Mouse (Mus musculus) liver, adult 2 months (tissue): ENCODE measurements around the gene Med1.

Source experiments
- CTCF ChIP-seq: fragments of 200-500 bp; IDR thresholded peaks from 2 replicates; pipeline ENCODE4 v1.5.1; 2011; ENCODE audit warnings: low read depth, low read length, control low read depth
- POLR2A ChIP-seq: fragments of 200-500 bp; IDR thresholded peaks from 2 replicates; pipeline ENCODE4 v1.6.1; 2011; ENCODE audit warnings: low read length, control low read depth; ENCODE audit not compliant: insufficient read depth; ENCODE audit errors: extremely low read depth

DNA sequence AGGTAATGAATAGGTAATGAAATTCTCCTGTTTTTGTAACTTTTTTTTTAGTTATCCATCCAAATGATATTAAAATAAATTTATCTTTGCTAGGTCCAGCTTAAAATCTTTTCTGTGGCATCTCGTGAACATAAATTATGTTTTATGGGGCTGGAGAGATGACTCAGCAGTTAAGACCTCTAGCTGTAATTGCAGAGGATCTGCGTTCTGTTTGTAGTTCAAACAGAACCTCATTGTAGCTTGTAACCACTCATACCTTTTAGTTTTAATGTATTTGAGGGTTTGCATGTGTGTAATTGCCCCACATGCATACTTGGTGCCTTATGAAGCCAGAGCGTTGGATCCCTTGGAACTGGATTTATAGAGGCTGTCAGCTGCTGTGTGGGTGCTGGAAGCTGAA is 45.9 kb upstream of the Med1 start:
- no peak for TF ChIP-seq POLR2A
- TF ChIP-seq CTCF = no peak
